Mouse (Mus musculus) neural tube, embryonic 14.5 days (tissue): ENCODE data around the gene Gm17651. TPM values are rescaled to one million over a fixed set of nuclear protein-coding genes. Genes with fewer than 3 reads are reported as not detected.

Experiments
- ATAC-seq: fragments of 200-750 bp; cut with Nextera tagmentation; 2 replicates; pipeline ENCODE4 v1.8.0; 2017; ENCODE audit warnings: low read depth, mild to moderate bottlenecking, moderate TSS enrichment, moderate library complexity
- H3K27ac ChIP-seq: fragments of 300-500 bp; sonication (generic); 2 replicates; pipeline ENCODE4 v1.5.1; 2014; ENCODE audit warnings: low read depth, mild to moderate bottlenecking, control low read depth, low read length, moderate library complexity, mixed read lengths
- H3K27me3 ChIP-seq: fragments of 300-500 bp; sonication (generic); 2 replicates; pipeline ENCODE4 v1.6.1; 2014; ENCODE audit warnings: low read length; ENCODE audit not compliant: control insufficient read depth, insufficient read depth
- H3K36me3 ChIP-seq: fragments of 300-500 bp; sonication (generic); 2 replicates; pipeline ENCODE4 v1.6.1; 2014; ENCODE audit warnings: low read length, mixed read lengths; ENCODE audit not compliant: control insufficient read depth, insufficient read depth
- H3K4me1 ChIP-seq: fragments of 300-500 bp; sonication (generic); 2 replicates; pipeline ENCODE4 v1.6.1; 2014; ENCODE audit warnings: low read length; ENCODE audit not compliant: control insufficient read depth, insufficient read depth
- H3K4me2 ChIP-seq: fragments of 300-500 bp; sonication (generic); 2 replicates; pipeline ENCODE4 v1.6.1; 2014; ENCODE audit warnings: mild to moderate bottlenecking, low read depth, low read length, control low read depth
- H3K4me3 ChIP-seq: fragments of 300-500 bp; sonication (generic); 2 replicates; pipeline ENCODE4 v1.5.1; 2014; ENCODE audit warnings: low read depth, low read length, control low read depth, mixed read lengths
- H3K9ac ChIP-seq: fragments of 300-500 bp; sonication (generic); replicated peaks from 2 replicates; pipeline ENCODE4 v1.6.1; 2014; ENCODE audit warnings: low read depth, mild to moderate bottlenecking, control low read depth, low read length, mixed read lengths
- H3K9me3 ChIP-seq: fragments of 300-500 bp; sonication (generic); 2 replicates; pipeline ENCODE4 v1.6.1; 2016; ENCODE audit warnings: low read length; ENCODE audit not compliant: control insufficient read depth
- WGBS: fragments of 180-500 bp; shearing (Covaris S2); extraction: QIAGEN DNeasy Blood & Tissue Kit; methylation state at CpG from one replicate; pipeline ENCODE4 v1.1.7; 2014; 5-methylcytosine and 5-hydroxymethylcytosine counted together
- polyA plus RNA-seq: library from polyadenylated mRNA; unstranded; fragments of >200 nt; fragmentation: Nextera tagmentation; extraction: Ambion mirVana; gene quantifications from 2 replicates; pipeline ENCODE4 v1.2.1, GENCODE M21; 2014

Gm17651 gene
- polyA plus RNA-seq, 1 experiment from 2014 or later, result not detected

DNA sequence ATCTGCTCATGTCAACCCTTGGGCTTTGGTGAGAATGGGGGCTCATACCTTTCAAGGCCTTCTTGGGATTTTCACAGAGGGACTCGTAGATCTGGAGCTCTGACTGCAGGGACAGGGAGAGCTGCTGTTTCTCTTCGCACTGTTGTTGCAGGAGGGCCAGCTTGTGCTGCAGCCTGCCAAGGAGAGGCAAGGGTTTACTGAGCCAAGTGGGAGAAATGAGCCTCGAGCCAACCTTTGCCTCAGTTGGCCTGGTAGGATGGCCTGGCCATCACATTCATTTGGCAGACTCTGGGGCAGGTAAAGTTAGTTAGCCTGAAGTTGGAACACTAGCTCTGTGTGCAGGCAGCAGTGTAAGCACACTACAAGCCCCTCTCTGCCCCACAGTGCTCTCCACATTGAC, 24.6 kb upstream of the Gm17651 start:
- 79% methylated on average over 3 of the region's 3 CpGs for WGBS
- Histone ChIP-seq H3K4me3 (no peak overlapping the region), H3K9ac (no peak overlapping the region), H3K27ac (no peak overlapping the region), H3K9me3 (no peaks in the 10 kb centered on the region), H3K4me1 (no peaks in the 10 kb centered on the region), H3K36me3 (peaks cover 11% of the 10 kb centered on the region; the same call in 1 of the 2 replicates), H3K4me2 (no peak overlapping the region), H3K27me3 (no peaks in the 10 kb centered on the region)
- no peak for ATAC-seq

DNA sequence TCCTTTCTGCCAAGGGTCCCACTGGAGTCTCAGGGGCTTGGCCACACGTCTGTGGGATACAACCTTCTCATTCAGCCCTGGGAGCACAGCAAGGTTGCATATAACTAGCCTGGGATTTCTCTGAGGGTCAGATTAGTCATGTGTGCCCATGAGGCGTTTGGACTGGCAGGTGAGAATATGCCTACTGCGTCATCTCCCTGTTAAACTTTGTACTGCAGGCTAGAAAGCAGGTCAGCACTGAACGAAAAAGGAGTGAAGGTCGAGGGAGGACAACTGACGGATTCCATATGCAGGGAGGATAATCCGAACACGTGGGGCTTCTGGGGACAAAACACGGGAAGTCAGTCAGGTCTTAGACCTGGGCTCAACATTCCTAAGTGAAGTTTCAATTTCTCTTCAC, 22.8 kb upstream of the Gm17651 start:
- no peaks in the 10 kb centered on the region for H3K9me3 ChIP-seq
- H3K4me2 ChIP-seq, result no peak overlapping the region
- no peaks in the 10 kb centered on the region for H3K27me3 ChIP-seq
- no peak overlapping the region for H3K9ac ChIP-seq
- no peak overlapping the region for H3K4me3 ChIP-seq
- H3K36me3 ChIP-seq, result peaks cover 11% of the 10 kb centered on the region; the same call in 1 of the 2 replicates
- no peaks in the 10 kb centered on the region for H3K4me1 ChIP-seq
- no peak overlapping the region for H3K27ac ChIP-seq
- 88% methylated on average over 9 of the region's 9 CpGs for WGBS
- no peak for ATAC-seq

DNA sequence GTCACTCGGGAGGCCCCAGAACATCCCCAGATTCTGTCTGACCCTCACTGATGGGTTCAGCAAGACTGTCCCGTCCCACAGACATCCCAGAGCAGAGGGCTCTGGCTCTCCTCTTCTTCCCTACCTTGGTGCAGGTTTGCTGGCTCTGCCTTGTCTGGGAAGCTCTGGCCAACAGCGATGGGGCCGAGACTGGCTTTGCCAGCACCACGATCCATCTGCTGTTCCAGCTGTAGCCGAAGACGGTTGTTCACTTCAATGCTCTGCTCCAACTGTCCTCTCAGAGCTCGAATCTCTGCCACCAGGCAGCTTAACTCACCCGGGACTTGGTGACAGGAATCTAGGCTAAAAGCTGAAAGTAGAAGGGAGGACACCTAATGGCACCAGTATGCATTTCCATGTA, 22.4 kb upstream of the Gm17651 start:
- Histone ChIP-seq H3K4me1 (no peaks in the 10 kb centered on the region), H3K27ac (no peak overlapping the region), H3K36me3 (peaks cover 7% of the 10 kb centered on the region; the same call in 1 of the 2 replicates), H3K9ac (no peak overlapping the region), H3K9me3 (no peaks in the 10 kb centered on the region), H3K4me2 (no peak overlapping the region), H3K27me3 (no peaks in the 10 kb centered on the region), H3K4me3 (no peak overlapping the region)
- no peak for ATAC-seq
- 86% methylated on average over 9 of the region's 9 CpGs for WGBS

- Histone ChIP-seq H3K27ac (no peak overlapping the region), H3K36me3 (peaks cover 11% of the 10 kb centered on the region; the same call in 1 of the 2 replicates)
Measured at GRCm38 (mm10) chr3:97693806-97694205, 19.3 kb upstream of the Gm17651 start.

GRCm38 (mm10) chr3:97691443-97692017, 17.0 kb upstream of the Gm17651 start:
- no peaks in the 10 kb centered on the region for H3K27me3 ChIP-seq
- WGBS, result 45% methylated on average over 12 of the region's 12 CpGs
- no peak overlapping the region for H3K27ac ChIP-seq
- no peaks in the 10 kb centered on the region for H3K4me1 ChIP-seq
- H3K36me3 ChIP-seq, result peaks cover 11% of the 10 kb centered on the region; the same call in 1 of the 2 replicates
- H3K9ac ChIP-seq, result no peak overlapping the region
- no peak overlapping the region for H3K4me3 ChIP-seq
- no peaks in the 10 kb centered on the region for H3K9me3 ChIP-seq
- H3K4me2 ChIP-seq, result no peak overlapping the region
- no peak for ATAC-seq

More at GRCm38 (mm10) chr3:97693806-97694205, 19.3 kb upstream of the Gm17651 start:
- Histone ChIP-seq H3K4me2 (no peak overlapping the region), H3K4me3 (no peak overlapping the region), H3K9me3 (no peaks in the 10 kb centered on the region), H3K4me1 (no peaks in the 10 kb centered on the region), H3K9ac (no peak overlapping the region), H3K27me3 (no peaks in the 10 kb centered on the region)
- ATAC-seq, result no peak
- WGBS, result 93% methylated on average over 6 of the region's 6 CpGs

DNA sequence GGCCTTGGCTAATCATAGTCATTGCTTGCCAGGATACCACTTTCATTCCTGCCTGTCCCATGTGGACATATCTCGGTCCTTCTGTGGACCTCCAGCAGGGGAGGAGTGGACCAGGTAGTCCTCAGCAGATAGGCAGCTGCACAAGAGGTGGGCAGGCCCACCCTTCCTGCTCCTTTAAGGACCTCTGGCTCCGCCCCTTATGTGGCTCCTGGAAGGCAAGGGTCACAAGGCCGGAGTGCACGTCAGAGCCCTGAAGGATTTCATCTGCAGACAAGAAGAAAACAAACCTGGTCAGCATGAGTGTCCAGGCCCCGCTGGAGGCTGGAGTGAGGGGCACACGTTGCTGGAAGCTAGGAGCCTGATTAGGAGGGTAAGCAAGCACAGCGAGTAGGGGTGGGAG, 16.1 kb upstream of the Gm17651 start:
- Histone ChIP-seq H3K9me3 (no peaks in the 10 kb centered on the region), H3K9ac (no peak overlapping the region), H3K27ac (no peak overlapping the region), H3K36me3 (peaks cover 11% of the 10 kb centered on the region; the same call in 1 of the 2 replicates), H3K27me3 (no peaks in the 10 kb centered on the region), H3K4me3 (no peak overlapping the region), H3K4me1 (no peaks in the 10 kb centered on the region), H3K4me2 (no peak overlapping the region)
- ATAC-seq, result no peak
- WGBS, result 65% methylated on average over 7 of the region's 7 CpGs

- Histone ChIP-seq H3K27ac (no peak overlapping the region), H3K4me1 (no peaks in the 10 kb centered on the region), H3K9ac (no peak overlapping the region), H3K36me3 (0 out of 2 replicates have a peak, but pooled peaks cover 6% of the 10 kb centered on the region), H3K4me3 (no peak overlapping the region), H3K9me3 (no peaks in the 10 kb centered on the region), H3K27me3 (no peaks in the 10 kb centered on the region), H3K4me2 (no peak overlapping the region)
- ATAC-seq, result no peak
- 87% methylated on average over 2 of the region's 2 CpGs for WGBS
Measured at GRCm38 (mm10) chr3:97689289-97689688, 14.8 kb upstream of the Gm17651 start.

- Histone ChIP-seq H3K9me3 (no peaks in the 10 kb centered on the region), H3K4me1 (peaks cover 3% of the 10 kb centered on the region; the same call in 1 of the 2 replicates), H3K4me3 (no peak overlapping the region), H3K36me3 (0 out of 2 replicates have a peak, but pooled peaks cover 6% of the 10 kb centered on the region), H3K4me2 (no peak overlapping the region), H3K27me3 (no peaks in the 10 kb centered on the region), H3K27ac (no peak overlapping the region), H3K9ac (no peak overlapping the region)
- 88% methylated on average over 4 of the region's 4 CpGs for WGBS
- no peak for ATAC-seq
Measured at GRCm38 (mm10) chr3:97686372-97687117, 12.1 kb upstream of the Gm17651 start.

- Histone ChIP-seq H3K27me3 (no peaks in the 10 kb centered on the region), H3K36me3 (no peaks in the 10 kb centered on the region), H3K4me1 (peaks cover 3% of the 10 kb centered on the region; the same call in 1 of the 2 replicates), H3K4me2 (no peak overlapping the region), H3K4me3 (no peak overlapping the region), H3K9ac (no peak overlapping the region), H3K27ac (no peak overlapping the region), H3K9me3 (no peaks in the 10 kb centered on the region)
- ATAC-seq, result no peak
- WGBS, result 11% methylated on average over 16 of the region's 16 CpGs
Measured at GRCm38 (mm10) chr3:97683560-97684195, 9.2 kb upstream of the Gm17651 start.
